Mouse (Mus musculus): Measurements from ENCODE around the gene Dab1. TPM values are rescaled to one million over a fixed set of nuclear protein-coding genes. Genes with fewer than 3 reads are reported as not detected.

Gene Dab1
- total RNA-seq, 2 experiments from 2014 or later = 111 to 114 TPM

DNA sequence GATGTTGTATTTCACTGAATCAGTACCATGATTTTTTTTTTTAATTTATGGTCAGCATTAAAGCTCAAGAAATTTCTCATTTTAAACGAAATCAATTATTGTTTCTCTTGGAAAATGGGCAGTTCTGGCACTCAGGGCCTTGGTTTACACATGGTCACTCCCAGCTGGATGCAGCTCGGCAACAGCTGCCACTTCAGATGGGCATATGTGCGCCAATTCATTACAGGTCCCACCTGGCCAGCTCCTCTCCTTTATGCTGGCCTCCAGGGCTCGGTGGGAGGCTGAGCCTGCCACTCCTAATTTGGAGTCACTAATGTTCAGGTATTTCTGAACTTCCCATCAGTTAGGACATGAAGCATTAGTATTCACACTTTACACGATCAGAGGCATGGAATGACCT lies 582.5 kb downstream of the Dab1 start:
- no peak for DNase-seq (ENCODE audit: low spot score in 2 of 2)
- intact Hi-C loops (cut with DNase I) = no loop called here

DNA sequence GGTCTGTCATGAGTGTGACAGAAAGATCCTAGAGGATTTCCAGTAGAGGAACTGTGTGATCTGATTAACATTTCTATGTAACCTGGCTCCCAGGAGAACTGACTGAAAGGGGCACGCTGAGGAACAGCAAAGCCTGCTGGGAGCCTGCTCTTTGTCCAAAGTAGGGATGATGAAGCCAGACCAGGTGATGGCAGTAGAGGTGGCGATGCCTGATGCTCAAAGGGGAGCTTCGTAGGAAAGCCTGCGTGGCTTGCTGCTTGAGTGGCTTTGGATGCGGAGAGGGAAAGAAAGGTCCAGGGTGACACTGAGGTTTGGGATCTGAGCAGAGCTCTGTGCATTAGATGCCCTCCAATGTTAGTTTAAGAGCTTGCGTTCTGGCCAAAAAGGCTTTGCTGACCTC lies 584.9 kb downstream of the Dab1 start:
- no peak for DNase-seq (ENCODE audit: low spot score in 2 of 2)
- intact Hi-C loops (cut with DNase I) = no loop called here

DNA sequence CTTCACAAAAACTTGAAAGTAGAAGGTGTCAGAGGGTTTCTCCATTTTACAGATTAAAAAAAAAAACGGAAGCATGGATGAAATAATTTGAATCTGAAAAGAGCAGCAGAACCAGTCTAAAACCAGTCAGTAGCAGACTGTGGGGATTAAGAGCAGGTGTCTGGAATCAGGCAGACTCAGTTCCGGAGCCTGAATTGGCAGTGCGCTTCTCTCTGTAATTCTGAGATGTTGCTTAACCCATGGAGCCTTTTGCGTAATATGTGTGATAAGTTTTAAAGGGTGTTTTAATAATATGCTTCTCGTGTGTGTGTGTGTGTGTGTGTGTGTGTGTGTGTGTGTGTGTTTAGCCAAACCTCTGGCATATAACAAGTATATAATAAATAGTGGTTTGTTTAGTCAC lies 587.5 kb downstream of the Dab1 start:
- no peak for DNase-seq (ENCODE audit: low spot score in 2 of 2)
- intact Hi-C loops (cut with DNase I) = no loop called here

DNA sequence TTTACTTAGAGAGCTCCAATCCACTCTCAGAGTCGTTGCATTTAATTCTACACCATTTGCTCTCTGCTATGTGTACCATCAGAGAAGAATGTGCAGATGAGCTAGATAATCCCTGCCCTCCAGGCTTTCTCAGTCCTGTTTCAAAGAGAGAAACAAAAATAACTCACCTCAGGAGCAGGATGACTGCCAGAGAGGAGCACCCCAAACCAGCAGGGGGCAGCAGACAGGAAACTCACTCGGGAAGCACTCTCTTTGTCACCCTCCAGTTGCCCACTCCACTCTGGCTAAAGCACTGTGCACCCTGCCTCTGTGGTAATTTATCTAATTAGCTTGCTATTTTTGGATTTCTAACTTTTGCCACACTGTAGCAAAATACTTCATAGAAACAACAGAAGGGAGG lies 589.9 kb downstream of the Dab1 start:
- no peak for DNase-seq (ENCODE audit: low spot score in 2 of 2)
- intact Hi-C loops (cut with DNase I) = no loop called here

DNA sequence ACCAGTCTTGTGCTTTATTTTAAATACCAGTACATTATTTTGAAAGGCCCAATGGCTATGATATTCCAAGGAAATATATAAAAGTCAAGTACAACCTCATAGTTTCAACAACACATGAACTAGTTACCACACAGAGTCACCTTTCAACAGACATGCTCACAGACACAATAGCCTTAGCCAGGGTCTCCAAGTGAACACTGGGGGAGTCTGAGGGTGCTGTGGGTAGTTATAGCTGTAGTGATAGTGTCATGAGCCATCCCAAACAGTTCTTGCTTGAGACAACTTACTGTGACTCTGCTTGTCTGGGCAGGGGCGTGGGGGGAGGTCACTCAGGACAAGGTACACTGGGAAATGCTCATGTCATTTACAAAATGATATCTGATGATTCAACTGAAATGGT lies 591.6 kb downstream of the Dab1 start:
- intact Hi-C loops (cut with DNase I) = no loop called here
- DNase-seq (ENCODE audit: low spot score in 2 of 2) = no peak

DNA sequence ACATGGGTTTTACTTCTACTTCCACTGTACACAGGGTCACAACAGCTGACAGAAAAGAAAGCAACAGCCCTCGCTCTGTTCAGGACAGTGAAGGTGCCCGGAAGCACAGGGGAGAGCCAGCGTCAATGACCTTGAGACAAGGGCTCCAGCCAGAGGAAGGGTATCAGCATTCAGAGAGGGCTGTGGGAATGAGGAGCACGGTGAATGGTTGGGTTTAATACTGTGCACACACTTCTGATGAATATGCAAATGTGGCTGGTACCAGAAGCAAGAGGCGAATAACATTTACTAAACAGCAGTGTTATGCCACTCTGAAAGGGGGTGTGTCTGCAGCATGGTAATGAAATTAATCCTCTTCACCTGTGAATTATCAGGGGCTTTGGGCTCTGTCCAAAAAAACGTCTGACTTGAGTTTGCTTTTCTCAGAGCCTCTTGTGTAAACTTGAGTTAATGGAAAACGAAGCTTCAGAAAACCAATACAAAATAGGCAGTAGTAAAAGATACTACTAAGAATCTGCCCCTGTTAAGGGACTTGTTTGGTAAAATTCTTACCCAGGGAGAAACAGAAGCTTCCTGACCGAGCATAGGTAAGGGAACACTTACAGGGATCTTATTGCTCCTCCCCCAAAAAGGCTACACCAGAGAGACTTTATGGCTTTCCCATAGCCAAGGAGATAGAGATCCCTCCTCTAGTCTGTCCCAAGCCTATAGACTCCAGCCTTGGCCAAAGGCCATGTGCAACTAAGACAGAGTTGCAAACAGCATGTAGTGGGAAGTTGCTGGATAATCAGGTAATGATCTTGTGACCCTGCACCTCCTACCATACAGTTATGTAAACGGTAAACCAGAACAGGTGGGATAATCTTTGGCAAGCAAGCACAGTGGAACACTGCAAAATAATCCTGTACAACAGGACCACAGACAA lies 592.6 kb downstream of the Dab1 start:
- intact Hi-C loops (cut with DNase I) = no loop called here
- no peak for DNase-seq (ENCODE audit: low spot score in 2 of 2)

DNA sequence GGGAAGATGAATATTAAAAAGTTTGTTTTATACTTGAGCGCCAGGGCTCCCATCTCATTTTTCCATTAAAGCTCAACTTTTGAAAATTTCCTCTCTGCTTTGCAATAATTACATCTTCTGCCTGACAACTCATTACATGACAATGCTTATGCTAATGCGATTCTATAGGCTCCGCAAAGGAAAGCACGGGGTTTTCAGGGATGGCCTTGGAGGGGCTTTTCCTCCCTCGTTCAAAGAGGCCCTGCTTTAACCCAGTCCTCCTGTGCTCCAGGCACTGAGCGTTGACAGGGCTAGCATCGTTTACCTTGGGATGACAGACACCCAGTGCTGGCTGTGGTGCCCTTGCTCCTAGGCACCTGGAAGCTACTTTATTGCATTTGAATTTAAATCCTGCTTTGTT lies 595.6 kb downstream of the Dab1 start:
- intact Hi-C loops (cut with DNase I) = no loop called here
- DNase-seq (ENCODE audit: low spot score in 2 of 2) = no peak

DNA sequence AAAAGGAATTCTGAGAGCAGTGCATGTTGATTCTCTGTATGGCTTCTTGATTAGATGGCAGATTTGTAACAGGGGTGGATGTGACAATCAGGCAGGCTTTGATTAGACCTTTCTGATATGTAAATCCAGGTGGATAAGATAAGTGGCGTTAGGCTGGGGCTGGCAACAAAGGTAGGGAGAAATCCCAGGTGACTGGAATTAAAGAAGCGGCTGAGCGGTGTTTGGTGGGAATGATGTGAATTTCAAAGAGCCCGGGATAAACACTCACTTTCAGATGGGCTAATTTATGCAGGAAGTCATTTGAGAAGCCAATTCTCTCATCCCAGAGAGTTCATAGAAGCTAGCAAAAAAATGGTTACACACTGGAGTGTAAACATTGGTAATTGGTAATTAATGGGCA lies 598.2 kb downstream of the Dab1 start:
- DNase-seq (ENCODE audit: low spot score in 2 of 2) = no peak
- intact Hi-C loops (cut with DNase I) = no loop called here

DNA sequence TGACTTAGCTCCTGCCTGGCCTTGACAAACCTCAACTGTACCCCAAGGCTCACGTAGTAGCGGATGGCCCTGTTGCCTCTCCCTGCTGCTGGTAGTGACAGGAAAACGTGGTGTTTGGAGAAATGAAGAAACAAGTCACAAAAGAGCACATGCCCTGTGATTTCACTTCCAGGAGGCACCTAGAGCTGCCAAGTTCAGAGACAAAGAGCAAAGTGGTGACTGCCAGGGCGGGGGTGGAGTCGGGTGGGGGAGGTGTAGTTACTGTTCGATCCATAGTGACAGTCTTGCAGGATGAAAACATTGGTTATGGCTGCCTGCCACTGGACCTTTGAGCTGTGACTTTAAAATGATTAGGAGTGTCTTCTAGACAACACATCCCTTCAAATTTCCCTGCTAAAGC lies 599.6 kb downstream of the Dab1 start:
- intact Hi-C loops (cut with DNase I) = no loop called here

DNA sequence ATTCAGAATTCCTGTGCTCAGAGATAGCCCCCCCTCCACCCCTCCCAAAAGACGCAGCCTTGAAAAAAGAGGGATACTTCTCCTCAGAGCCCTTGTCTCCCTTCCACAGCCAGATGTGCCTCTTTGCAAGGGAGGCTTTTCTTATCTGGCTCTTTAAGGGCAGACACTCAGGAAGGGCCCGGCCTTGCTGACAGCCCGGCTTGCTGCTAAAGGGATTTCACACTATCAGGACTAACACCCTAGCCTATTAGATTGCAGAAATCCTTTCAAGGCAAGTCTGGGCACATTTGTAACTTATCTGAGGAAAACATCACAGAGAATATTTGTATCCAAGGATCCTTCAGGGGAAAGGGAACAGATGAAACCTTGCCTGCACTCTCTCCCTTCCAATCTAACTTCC lies 600.9 kb downstream of the Dab1 start:
- no peak for DNase-seq (ENCODE audit: low spot score in 2 of 2)
- intact Hi-C loops (cut with DNase I) = no loop called here

More for the DNA sequence above, 599.6 kb downstream of the Dab1 start:
- DNase-seq (ENCODE audit: low spot score in 2 of 2) = no peak

DNA sequence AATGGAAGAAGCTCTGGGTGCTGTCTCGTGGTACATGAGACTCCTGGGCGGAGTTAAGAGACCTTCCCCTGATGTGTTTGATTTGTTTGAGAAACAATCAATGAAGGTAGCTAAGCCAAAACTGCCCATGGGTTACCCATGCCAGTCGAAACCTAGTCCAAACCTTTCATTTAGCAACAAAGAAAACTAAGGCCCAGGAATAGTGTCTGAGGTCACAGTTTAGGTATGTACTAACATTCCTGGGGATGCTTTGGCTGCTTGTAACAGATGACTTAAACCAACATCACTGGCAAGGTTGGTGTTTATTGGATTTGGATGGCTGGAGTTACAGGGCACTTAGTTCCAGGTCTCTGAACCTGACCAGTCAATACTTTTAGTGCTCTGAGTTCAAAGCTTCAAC lies 610.1 kb downstream of the Dab1 start:
- intact Hi-C loops (cut with DNase I) = no loop called here
- DNase-seq (ENCODE audit: low spot score in 2 of 2) = no peak

DNA sequence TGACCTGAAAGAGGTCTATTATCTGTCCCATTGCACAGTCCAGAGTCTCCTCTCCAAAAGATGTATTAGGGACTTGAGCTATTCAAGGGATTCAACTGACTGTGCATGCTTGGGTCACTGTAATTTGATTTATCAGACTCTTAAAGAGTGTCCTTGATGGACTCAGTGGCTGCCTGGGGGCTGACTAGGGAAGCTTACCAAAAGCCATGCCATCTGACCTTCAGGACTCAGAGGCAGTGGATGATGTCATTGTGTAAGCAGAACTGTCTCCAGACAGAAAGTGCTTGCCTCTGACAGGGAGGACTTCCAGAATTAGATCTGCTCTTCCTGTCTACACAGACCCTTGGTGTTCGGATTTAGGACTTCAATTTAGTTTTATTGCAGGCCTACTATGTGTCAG lies 627.3 kb downstream of the Dab1 start:
- intact Hi-C loops (cut with DNase I) = no loop called here
- no peak for DNase-seq (ENCODE audit: low spot score in 2 of 2)

DNA sequence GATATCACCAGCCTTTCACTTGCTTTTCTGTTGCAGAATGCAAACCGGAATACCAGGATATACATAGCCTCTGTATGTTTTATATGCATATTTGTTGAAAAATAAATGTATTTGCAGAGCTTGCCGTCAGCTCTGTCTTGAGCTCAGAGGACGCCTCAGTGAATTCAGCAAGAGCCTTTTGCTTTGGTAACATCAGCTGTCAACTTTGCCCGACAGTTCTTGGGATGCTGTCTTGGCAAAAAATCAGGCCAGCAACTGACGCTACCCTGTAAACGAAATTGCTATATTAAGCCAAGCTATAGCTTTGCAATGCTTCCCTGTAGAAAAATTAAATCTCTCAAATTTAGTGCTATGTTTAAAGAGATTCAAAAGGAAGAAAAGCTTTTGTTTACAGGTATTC lies 630.3 kb downstream of the Dab1 start:
- DNase-seq (ENCODE audit: low spot score in 2 of 2) = peak in 1 of 2 experiments; percentile 41
- intact Hi-C loops (cut with DNase I) = no loop called here

DNA sequence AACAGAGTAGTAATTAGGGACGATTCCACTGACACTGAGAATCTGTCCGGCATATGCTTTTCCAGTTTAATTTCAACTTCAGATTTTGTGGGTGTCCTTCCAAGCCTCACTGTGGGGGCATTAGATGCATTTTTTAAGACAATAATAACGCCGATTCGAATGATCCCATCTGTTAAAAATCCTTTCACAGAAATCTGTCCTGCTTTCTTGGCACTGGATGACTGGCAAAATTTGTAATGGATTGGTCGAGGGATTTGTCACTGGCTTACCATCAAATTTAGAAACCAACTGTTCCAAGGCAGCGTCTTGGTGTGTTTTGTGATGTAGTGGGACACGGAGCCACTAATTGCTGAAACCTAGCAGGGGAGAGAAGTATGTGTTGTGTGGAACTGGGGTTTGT lies 638.6 kb downstream of the Dab1 start:
- no peak for DNase-seq (ENCODE audit: low spot score in 2 of 2)
- intact Hi-C loops (cut with DNase I) = no loop called here

DNA sequence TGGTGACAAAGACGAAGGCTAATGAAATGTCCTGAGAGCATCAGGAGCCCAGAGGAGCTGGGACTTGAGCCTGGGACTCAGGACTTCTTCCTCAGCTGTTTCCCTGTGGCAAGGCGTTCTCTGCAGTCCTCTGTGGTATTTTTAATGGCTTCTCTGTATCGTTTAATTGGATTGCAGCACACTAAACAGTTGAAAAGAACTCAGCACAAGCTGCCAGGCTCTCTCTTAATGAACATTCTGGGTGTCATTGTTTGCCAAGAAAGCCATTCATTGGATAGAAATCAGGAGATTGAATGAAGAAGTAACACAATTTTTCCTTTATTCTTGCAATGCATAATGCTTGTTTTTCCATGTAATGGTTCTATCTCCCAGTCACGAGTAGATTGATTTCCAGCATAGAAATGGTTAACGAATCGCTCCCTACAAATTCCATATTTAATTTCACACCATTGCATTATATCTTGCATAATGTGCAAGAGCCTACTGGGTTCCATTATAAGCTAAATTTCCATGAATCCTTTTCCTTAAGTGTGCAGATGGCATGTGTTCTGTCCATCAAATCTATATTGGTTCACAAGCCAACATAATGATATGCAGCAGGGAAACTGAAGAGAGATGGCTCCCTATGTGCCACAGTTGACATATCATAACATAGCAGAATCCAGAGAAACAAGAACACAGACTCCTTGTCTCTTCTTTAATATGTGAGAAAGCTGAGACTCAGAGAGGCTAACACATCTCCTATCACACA lies 650.4 kb downstream of the Dab1 start:
- intact Hi-C loops (cut with DNase I) = no loop called here
- DNase-seq (ENCODE audit: low spot score in 2 of 2) = peak in 1 of 2 experiments; percentile 43

DNA sequence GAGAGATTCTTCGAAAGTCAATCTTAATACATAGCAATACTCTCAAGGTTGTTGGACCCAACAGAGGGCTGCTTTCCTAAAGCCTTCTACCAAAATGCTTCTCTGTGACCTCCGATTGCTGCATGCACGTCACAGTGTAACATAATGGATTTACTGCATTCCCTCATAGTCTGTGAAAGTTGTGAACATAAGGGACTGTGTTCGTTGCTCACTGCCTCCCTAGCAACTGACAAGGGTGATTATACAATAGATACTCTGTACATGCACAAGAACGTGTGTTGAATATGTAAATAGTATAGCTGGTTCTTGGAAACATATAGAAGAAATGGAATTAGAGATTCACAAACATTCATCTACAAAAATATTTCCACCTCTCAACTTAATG lies 651.0 kb downstream of the Dab1 start:
- intact Hi-C loops (cut with DNase I) = no loop called here
- no peak for DNase-seq (ENCODE audit: low spot score in 2 of 2)

DNA sequence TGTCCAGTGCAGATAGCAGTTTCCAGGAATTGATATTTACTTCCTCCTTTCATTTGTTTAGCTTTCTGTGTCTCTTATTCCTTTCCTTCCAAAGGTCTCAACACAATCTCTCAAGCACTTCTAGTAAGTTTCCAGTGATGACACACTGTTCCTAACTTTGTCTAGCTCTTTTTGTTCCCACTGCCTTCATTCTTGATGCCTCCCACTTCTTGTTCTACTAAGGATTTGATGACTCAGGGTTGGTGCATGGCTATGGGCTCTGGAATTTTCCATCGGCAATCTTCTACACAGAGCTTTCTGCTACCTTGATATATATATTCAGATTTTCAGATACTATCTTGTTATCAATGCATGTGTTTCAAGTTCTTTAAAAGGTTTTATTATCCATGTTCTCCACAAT lies 656.1 kb downstream of the Dab1 start:
- peak; percentile 30 to 90 for DNase-seq (ENCODE audit: low spot score in 2 of 2)
- intact Hi-C loops (cut with DNase I) = loop anchor here (5.0 kb wide), 1 partner anchor 92 kb away; no protein-coding TSS in a partner anchor

DNA sequence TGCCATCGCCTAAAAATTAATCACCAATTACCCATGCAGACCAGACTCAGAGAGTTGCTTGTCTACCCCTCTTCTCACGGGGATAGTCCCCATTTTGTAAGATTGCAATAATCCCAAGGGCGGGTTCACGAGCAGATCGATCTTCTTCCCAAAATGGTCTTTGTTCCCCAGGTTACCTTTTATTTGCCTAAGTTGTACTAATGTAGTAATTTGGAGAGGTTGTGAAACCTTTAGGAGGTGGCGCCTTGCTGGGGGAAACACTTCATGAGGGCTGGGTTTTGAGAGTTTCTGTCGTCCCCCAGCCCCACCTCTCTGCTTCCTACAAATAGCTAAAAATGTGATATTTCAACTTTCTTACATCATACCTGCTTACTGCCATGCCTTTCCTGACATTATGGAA lies 657.8 kb downstream of the Dab1 start:
- DNase-seq (ENCODE audit: low spot score in 2 of 2) = no peak
- intact Hi-C loops (cut with DNase I) = loop anchor here (5.0 kb wide), 1 partner anchor 90 kb away; no protein-coding TSS in a partner anchor

DNA sequence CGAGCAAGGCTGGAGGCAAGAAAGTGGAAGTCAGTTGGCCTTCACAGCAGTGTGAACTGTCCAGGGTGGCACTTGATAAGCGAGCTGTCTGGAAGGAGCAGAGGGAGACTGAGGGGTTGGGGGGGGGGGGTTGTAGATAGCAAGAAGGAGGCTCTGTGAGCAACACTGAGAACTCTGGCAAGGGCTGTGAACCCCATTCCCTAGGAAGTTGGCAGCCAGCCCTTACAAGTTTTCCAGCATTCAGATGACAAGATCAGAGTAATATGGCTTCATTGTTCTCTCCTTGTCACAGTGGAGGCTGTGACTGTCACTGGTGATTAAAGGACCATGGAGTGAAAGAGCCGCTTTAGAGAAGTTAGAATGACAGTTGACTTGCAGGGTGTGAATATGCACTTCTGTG lies 662.4 kb downstream of the Dab1 start:
- DNase-seq (ENCODE audit: low spot score in 2 of 2) = no peak
- intact Hi-C loops (cut with DNase I) = no loop called here

DNA sequence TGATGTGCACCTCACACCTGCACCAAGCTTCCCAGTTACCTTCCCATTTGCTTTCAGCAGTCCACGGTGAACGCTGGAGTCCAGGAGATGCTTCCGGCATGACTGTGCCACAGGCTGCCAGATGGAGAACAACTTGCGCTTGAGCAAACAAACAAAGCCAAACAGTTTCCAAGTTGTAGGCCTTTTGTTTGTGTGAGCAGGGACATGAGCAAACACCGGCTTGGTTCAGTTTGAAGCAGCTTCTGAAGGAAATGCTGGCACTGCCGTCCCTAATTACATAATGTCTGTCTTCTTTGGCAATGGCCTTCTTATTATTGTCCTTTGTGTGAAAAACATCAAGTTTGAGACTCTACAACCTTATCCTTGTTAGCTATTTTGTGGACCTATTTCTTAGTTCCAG lies 664.7 kb downstream of the Dab1 start:
- no peak for DNase-seq (ENCODE audit: low spot score in 2 of 2)
- intact Hi-C loops (cut with DNase I) = no loop called here

DNA sequence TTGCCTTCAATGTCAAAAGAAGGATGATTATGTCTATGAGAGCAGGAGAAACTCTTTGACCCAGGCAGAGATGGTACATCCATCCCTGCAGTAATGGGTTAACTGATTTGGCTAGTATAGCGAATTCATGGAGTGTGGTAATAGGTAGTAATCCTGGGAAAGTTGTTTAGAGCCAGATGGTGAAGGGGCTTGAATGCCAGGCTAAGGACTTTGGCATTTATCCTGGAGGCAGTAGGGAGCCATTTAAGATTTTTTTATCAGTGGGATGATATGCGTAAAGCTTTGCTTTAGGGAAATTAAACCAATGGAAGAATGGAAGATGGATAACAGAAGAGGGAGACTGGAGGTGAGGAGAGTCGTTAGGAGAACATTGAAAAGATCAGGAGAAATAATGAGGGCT lies 669.2 kb downstream of the Dab1 start:
- DNase-seq (ENCODE audit: low spot score in 2 of 2) = no peak
- intact Hi-C loops (cut with DNase I) = no loop called here

Data from left cerebral cortex, postnatal 25 days (tissue).